Mouse (Mus musculus) neural tube, embryonic 13.5 days (tissue): ENCODE measurements around the gene Nr4a2. TPM values are rescaled to one million over a fixed set of nuclear protein-coding genes. Genes with fewer than 3 reads are reported as not detected.

Experiments
- ATAC-seq: fragments of 200-750 bp; cut with Nextera tagmentation; 2 replicates; pipeline ENCODE4 v1.8.0; 2017; ENCODE audit warnings: low read depth, mild to moderate bottlenecking, moderate TSS enrichment, moderate library complexity
- H3K27ac ChIP-seq: fragments of 300-500 bp; sonication (generic); replicated peaks from 2 replicates; pipeline ENCODE4 v1.5.1; 2015; ENCODE audit warnings: moderate library complexity, mild to moderate bottlenecking, inconsistent platforms
- H3K27me3 ChIP-seq: fragments of 300-500 bp; sonication (generic); 2 replicates; pipeline ENCODE4 v1.6.1; 2015; ENCODE audit warnings: mild to moderate bottlenecking, inconsistent platforms
- H3K36me3 ChIP-seq: fragments of 300-500 bp; sonication (generic); 2 replicates; pipeline ENCODE4 v1.6.1; 2015; ENCODE audit warnings: mild to moderate bottlenecking, inconsistent platforms
- H3K4me1 ChIP-seq: fragments of 300-500 bp; sonication (generic); replicated peaks from 2 replicates; pipeline ENCODE4 v1.6.1; 2015; ENCODE audit warnings: inconsistent platforms
- H3K4me2 ChIP-seq: fragments of 300-500 bp; sonication (generic); 2 replicates; pipeline ENCODE4 v1.6.1; 2015; ENCODE audit warnings: inconsistent platforms, mild to moderate bottlenecking, moderate library complexity
- H3K4me3 ChIP-seq: fragments of 300-500 bp; sonication (generic); 2 replicates; pipeline ENCODE4 v1.5.1; 2015; ENCODE audit warnings: mild to moderate bottlenecking, inconsistent platforms
- H3K9ac ChIP-seq: fragments of 300-500 bp; sonication (generic); 2 replicates; pipeline ENCODE4 v1.6.1; 2015; ENCODE audit warnings: moderate library complexity, mild to moderate bottlenecking, inconsistent platforms
- H3K9me3 ChIP-seq: fragments of 300-500 bp; sonication (generic); 2 replicates; pipeline ENCODE4 v1.6.1; 2016; ENCODE audit warnings: inconsistent platforms
- WGBS: fragments of 180-500 bp; shearing (Covaris S2); methylation state at CpG from one replicate; pipeline ENCODE4 v1.1.7; 2015; 5-methylcytosine and 5-hydroxymethylcytosine counted together
- polyA plus RNA-seq: library from polyadenylated mRNA; unstranded; fragments of >200 nt; fragmentation: Nextera tagmentation; extraction: Ambion mirVana; gene quantifications from 2 replicates; pipeline ENCODE4 v1.2.1, GENCODE M21; 2015

Nr4a2 gene
- polyA plus RNA-seq, result 21.8 and 25.1 TPM in 2 replicates

- H3K4me1 ChIP-seq, result peaks cover 15% of the 10 kb centered on the region; the same call in 1 of the 2 replicates
- peak within 1 kb of the TSS; percentile 80 for H3K4me3 ChIP-seq
- peak within 1 kb of the TSS; percentile 39 for H3K27ac ChIP-seq
- peaks cover 48% of the 10 kb centered on the region for H3K27me3 ChIP-seq
- H3K9ac ChIP-seq, result peak within 1 kb of the TSS; percentile 85
- WGBS, result 8% methylated on average over 57 of the region's 69 CpGs
- H3K36me3 ChIP-seq, result no peaks in the 10 kb centered on the region
- H3K4me2 ChIP-seq, result peak within 1 kb of the TSS; percentile 85
- H3K9me3 ChIP-seq, result no peaks in the 10 kb centered on the region
- ATAC-seq, result peak; percentile 90
Observed at GRCm38 (mm10) chr2:57123991-57124840, at the start of gene Nr4a2. Gene Nr4a2, minus strand, starts transcription at chr2:57124003.

- WGBS, result 76% methylated on average over 1 of the region's 1 CpGs
Observed at GRCm38 (mm10) chr2:57165416-57165815, 41.6 kb upstream of the Nr4a2 start.

GRCm38 (mm10) chr2:57156814-57157213, 33.0 kb upstream of the Nr4a2 start:
- no peak overlapping the region for H3K27ac ChIP-seq
- no peak for ATAC-seq
- no peak overlapping the region for H3K4me3 ChIP-seq
- no peaks in the 10 kb centered on the region for H3K36me3 ChIP-seq
- no peaks in the 10 kb centered on the region for H3K9me3 ChIP-seq
- H3K4me2 ChIP-seq, result no peak overlapping the region
- H3K27me3 ChIP-seq, result no peaks in the 10 kb centered on the region
- H3K9ac ChIP-seq, result no peak overlapping the region
- no peaks in the 10 kb centered on the region for H3K4me1 ChIP-seq
- whole genome bisulfite sequencing, result 84% methylated on average over 9 of the region's 9 CpGs

More at GRCm38 (mm10) chr2:57165416-57165815, 41.6 kb upstream of the Nr4a2 start:
- Histone ChIP-seq H3K27me3 (no peaks in the 10 kb centered on the region), H3K4me2 (no peak overlapping the region), H3K36me3 (no peaks in the 10 kb centered on the region), H3K9me3 (no peaks in the 10 kb centered on the region), H3K27ac (no peak overlapping the region), H3K4me3 (no peak overlapping the region), H3K4me1 (no peaks in the 10 kb centered on the region), H3K9ac (no peak overlapping the region)
- ATAC-seq, result no peak

DNA sequence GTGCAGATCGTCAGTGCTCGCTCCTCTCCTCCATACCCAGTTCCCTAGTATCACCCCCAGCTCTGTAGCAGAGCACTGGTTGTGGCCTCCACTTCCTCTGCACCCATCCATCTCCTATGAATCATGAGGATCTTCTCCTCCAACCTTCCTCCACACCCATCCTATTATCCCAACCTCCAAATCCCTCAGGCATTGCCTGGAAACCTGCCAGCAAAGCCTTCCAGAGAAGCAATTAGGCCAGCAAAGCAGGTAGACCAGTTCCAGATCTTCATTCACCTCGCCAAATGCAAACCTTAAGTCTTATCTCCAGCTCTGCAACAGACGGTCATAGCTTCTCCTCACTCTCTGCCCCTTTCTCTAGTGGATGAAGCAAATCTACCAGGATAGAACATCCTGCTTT, 26.0 kb upstream of the Nr4a2 start:
- Histone ChIP-seq H3K36me3 (no peaks in the 10 kb centered on the region), H3K9ac (no peak overlapping the region), H3K27ac (no peak overlapping the region), H3K4me1 (no peaks in the 10 kb centered on the region), H3K27me3 (no peaks in the 10 kb centered on the region), H3K4me3 (no peak overlapping the region), H3K9me3 (no peaks in the 10 kb centered on the region), H3K4me2 (no peak overlapping the region)
- no peak for ATAC-seq
- WGBS, result 93% methylated on average over 4 of the region's 4 CpGs

DNA sequence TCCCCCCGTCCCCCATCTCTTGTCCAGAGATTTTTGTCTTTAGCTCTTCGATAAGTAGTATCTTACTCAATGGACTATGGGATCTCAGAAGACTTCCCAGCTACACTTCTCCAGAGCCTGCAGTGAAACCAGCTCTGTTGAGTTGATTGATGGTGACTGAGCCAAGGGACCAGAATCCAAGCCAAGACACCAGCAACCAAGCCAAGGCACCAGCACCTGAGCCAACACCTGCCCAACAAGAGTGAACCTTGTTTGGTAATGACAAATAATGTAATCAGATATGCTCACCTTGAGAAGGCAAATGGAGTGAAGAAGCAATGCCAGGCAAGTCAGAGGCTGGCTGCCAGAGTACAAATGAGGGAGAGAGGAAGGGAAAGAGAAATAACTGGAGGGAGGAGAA, 24.4 kb upstream of the Nr4a2 start:
- ATAC-seq, result no peak
- 84% methylated on average over 2 of the region's 2 CpGs for WGBS
- no peaks in the 10 kb centered on the region for H3K9me3 ChIP-seq
- no peaks in the 10 kb centered on the region for H3K27me3 ChIP-seq
- H3K36me3 ChIP-seq, result no peaks in the 10 kb centered on the region
- H3K4me1 ChIP-seq, result no peaks in the 10 kb centered on the region
- no peak overlapping the region for H3K9ac ChIP-seq
- H3K4me2 ChIP-seq, result no peak overlapping the region
- no peak overlapping the region for H3K27ac ChIP-seq
- H3K4me3 ChIP-seq, result no peak overlapping the region

DNA sequence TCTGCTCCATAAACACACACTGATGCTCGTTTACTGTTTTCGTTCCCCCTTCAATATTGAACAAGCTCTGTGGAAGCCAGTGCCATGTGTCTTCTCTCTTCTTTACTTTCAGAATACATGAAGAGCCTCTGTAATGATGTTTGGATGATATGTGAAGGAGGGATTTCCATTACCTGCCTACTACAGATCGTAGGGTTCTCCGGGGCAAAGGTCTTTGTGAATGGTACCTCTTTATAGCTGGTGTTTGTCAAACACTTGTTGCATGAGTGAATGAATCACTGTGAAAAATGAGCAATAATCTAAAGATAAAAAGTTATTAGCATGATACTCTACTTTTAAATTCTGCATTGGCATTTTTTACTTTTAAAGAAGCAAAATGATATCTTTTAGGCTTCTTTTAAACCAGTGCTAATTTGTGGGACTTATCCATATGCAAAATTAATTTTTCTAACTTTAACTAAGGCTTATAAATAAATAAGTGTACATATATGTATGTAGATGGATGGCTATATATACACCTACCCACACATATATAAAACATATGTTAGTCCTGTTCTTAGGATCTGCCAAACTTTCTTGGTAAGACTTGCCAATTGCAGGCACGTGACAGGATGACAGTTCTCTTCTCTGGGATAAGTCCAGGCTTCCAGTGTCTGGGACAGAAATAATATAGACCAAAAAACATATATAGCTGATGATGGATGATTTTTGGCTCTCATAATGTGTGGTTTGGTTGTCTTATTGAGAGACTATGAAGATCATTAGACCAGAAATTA, 22.0 kb upstream of the Nr4a2 start:
- no peak for ATAC-seq
- 91% methylated on average over 5 of the region's 5 CpGs for WGBS

GRCm38 (mm10) chr2:57138594-57138993, 14.8 kb upstream of the Nr4a2 start:
- Histone ChIP-seq H3K27me3 (no peaks in the 10 kb centered on the region), H3K9ac (no peak overlapping the region), H3K4me1 (no peaks in the 10 kb centered on the region), H3K9me3 (no peaks in the 10 kb centered on the region), H3K27ac (no peak overlapping the region), H3K4me3 (no peak overlapping the region), H3K36me3 (no peaks in the 10 kb centered on the region), H3K4me2 (no peak overlapping the region)
- 94% methylated on average over 6 of the region's 6 CpGs for WGBS
- ATAC-seq, result no peak

More for the DNA sequence above, 22.0 kb upstream of the Nr4a2 start:
- no peak overlapping the region for H3K4me3 ChIP-seq
- no peak overlapping the region for H3K27ac ChIP-seq
- H3K9me3 ChIP-seq, result no peaks in the 10 kb centered on the region
- no peaks in the 10 kb centered on the region for H3K36me3 ChIP-seq
- H3K4me1 ChIP-seq, result no peaks in the 10 kb centered on the region
- H3K9ac ChIP-seq, result no peak overlapping the region
- H3K27me3 ChIP-seq, result no peaks in the 10 kb centered on the region
- no peak overlapping the region for H3K4me2 ChIP-seq

DNA sequence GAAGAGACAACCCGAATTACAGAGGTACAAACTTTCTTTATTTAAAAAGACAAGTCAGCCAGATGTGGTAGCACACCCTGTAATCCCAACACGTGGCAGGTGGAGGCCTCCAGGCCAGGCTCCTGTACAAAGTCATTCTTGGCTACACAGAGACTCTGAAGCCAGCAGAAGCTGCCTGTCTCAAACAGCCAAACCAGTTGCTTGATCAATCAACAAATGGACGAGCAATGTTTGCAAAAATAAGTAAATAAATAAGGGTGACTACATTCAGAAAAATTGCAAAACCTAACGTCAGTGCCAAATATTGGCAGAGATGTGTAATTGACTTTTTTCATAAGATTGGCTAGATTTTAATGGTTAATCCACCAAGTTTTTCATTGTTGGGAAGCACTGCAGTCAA, 3.7 kb upstream of the Nr4a2 start:
- Histone ChIP-seq H3K27ac (no peak overlapping the region), H3K4me2 (no peak overlapping the region), H3K27me3 (peaks cover 35% of the 10 kb centered on the region), H3K9me3 (no peaks in the 10 kb centered on the region), H3K4me1 (peaks cover 15% of the 10 kb centered on the region; the same call in 1 of the 2 replicates), H3K4me3 (no peak overlapping the region), H3K9ac (no peak overlapping the region), H3K36me3 (no peaks in the 10 kb centered on the region)
- WGBS, result 79% methylated on average over 4 of the region's 4 CpGs
- no peak for ATAC-seq

DNA sequence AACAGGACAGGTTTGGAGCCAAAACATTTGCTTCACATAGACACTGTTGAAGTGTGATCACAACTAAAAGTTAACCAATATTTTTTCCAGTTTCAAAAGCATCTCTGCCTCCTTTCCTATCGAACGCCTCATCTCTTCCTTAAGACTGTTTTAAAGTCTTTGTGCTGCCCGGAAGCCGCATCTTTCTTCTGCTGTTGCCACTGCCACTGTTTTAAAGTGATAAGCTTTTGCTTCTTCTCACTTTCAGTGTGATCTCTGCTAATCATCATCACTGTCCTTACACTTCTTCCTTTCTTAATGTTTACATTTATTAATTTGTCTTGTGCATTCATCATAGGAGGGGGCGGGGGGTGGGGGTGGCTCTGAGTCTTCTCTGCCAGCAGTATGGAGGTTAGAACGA, 2.1 kb upstream of the Nr4a2 start:
- Histone ChIP-seq H3K9me3 (no peaks in the 10 kb centered on the region), H3K9ac (no peak overlapping the region), H3K4me1 (peaks cover 15% of the 10 kb centered on the region; the same call in 1 of the 2 replicates), H3K4me3 (no peak overlapping the region), H3K4me2 (no peak overlapping the region), H3K27ac (no peak overlapping the region), H3K36me3 (no peaks in the 10 kb centered on the region), H3K27me3 (peaks cover 43% of the 10 kb centered on the region)
- no peak for ATAC-seq
- WGBS, result 89% methylated on average over 6 of the region's 6 CpGs

- ATAC-seq, result peak; percentile 89
- Histone ChIP-seq H3K9me3 (no peaks in the 10 kb centered on the region), H3K36me3 (no peaks in the 10 kb centered on the region), H3K4me3 (peak overlapping the region; percentile 80), H3K27ac (peak overlapping the region; percentile 39), H3K9ac (peak overlapping the region; percentile 85), H3K4me2 (peak overlapping the region; percentile 85), H3K27me3 (peaks cover 48% of the 10 kb centered on the region), H3K4me1 (peaks cover 15% of the 10 kb centered on the region; the same call in 1 of the 2 replicates)
- under 1% methylated on average over 63 of the region's 67 CpGs for WGBS
Observed at GRCm38 (mm10) chr2:57122986-57123980, 520 bp downstream of the Nr4a2 start.

DNA sequence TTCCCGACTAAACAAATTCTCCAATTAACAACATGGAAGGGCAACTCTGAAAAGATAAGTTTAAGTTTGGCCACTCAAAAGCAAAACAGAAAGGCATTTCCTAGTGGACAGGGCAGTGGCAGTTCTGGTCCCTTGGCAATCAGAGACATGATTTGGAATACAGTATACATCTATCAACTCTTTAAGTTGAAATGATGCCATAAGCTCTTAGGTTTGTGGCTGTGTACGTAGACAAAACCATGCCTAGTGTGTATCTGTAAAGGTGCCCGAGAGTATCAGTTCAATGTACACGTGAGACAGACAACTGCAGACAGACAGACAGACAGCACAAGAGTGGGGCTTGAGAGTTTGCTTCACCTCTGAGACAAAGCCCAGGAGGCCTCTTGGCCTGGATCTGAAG, 2.7 kb downstream of the Nr4a2 start:
- Histone ChIP-seq H3K4me1 (peaks cover 31% of the 10 kb centered on the region), H3K27ac (no peak overlapping the region), H3K9me3 (no peaks in the 10 kb centered on the region), H3K27me3 (peaks cover 50% of the 10 kb centered on the region), H3K4me3 (no peak overlapping the region), H3K4me2 (no peak overlapping the region), H3K36me3 (no peaks in the 10 kb centered on the region), H3K9ac (no peak overlapping the region)
- ATAC-seq, result no peak
- 86% methylated on average over 4 of the region's 4 CpGs for WGBS
